Mouse (Mus musculus) stomach, postnatal 0 days (tissue): Measurements from ENCODE around the gene Uck2. TPM values are rescaled to one million over a fixed set of nuclear protein-coding genes. Genes with fewer than 3 reads are reported as not detected.
A peak's percentile ranks its signal among the peaks of the same experiment; 100 is the strongest.

Source experiments
- ATAC-seq: fragments of 200-750 bp; cut with Nextera tagmentation; 2 replicates; pipeline ENCODE4 v1.8.0; 2017; ENCODE audit not compliant: low FRiP score, low TSS enrichment
- DNase-seq: peaks from one replicate; pipeline ENCODE4 v3.0.0-alpha.2; 2016; ENCODE audit warnings: low spot score
- H3K27ac ChIP-seq: fragments of 300-500 bp; sonication (generic); replicated peaks from 2 replicates; pipeline ENCODE4 v1.5.1; 2014; ENCODE audit warnings: mild to moderate bottlenecking, control low read depth
- H3K27me3 ChIP-seq: fragments of 300-500 bp; sonication (generic); 2 replicates; pipeline ENCODE4 v1.6.1; 2014; ENCODE audit warnings: low read length; ENCODE audit not compliant: control insufficient read depth, insufficient read depth
- H3K36me3 ChIP-seq: fragments of 300-500 bp; sonication (generic); 2 replicates; pipeline ENCODE4 v1.6.1; 2014; ENCODE audit warnings: low read length, mixed read lengths; ENCODE audit not compliant: control insufficient read depth, insufficient read depth
- H3K4me1 ChIP-seq: fragments of 300-500 bp; sonication (generic); replicated peaks from 2 replicates; pipeline ENCODE4 v1.6.1; 2014; ENCODE audit warnings: antibody characterized with exemption; ENCODE audit not compliant: control insufficient read depth, insufficient read depth
- H3K4me2 ChIP-seq: fragments of 300-500 bp; sonication (generic); replicated peaks from 2 replicates; pipeline ENCODE4 v1.6.1; 2014; ENCODE audit warnings: low read depth, mild to moderate bottlenecking, control low read depth, moderate library complexity
- H3K4me3 ChIP-seq: fragments of 300-500 bp; sonication (generic); 2 replicates; pipeline ENCODE4 v1.5.1; 2014; ENCODE audit warnings: low read depth, low read length, control low read depth
- H3K9ac ChIP-seq: fragments of 300-500 bp; sonication (generic); 2 replicates; pipeline ENCODE4 v1.6.1; 2014; ENCODE audit warnings: mild to moderate bottlenecking, low read length, control low read depth, mixed read lengths
- H3K9me3 ChIP-seq: fragments of 300-500 bp; sonication (generic); 2 replicates; pipeline ENCODE4 v1.6.1; 2016; ENCODE audit warnings: low read length; ENCODE audit not compliant: control insufficient read depth
- CTCF ChIP-seq: IDR thresholded peaks from 2 replicates; pipeline ENCODE4 v1.5.1; 2016; ENCODE audit warnings: antibody characterized with exemption, low read depth, mild to moderate bottlenecking, moderate library complexity
- EP300 ChIP-seq: optimal IDR thresholded peaks from 2 replicates; pipeline ENCODE3; 2016; ENCODE audit warnings: antibody characterized with exemption
- WGBS: fragments of 180-500 bp; shearing (Covaris S2); extraction: QIAGEN DNeasy Blood & Tissue Kit; methylation state at CpG from one replicate; pipeline ENCODE4 v1.1.7; 2014; 5-methylcytosine and 5-hydroxymethylcytosine counted together
- microRNA-seq: library from miRNA; unstranded; fragments of <30 nt; microRNA quantifications from one replicate; pipeline ENCODE4, GENCODE M21; 2016
- polyA plus RNA-seq: library from polyadenylated mRNA; unstranded; fragments of >200 nt; fragmentation: Nextera tagmentation; extraction: Ambion mirVana; gene quantifications from 2 replicates; pipeline ENCODE4 v1.2.1, GENCODE M21; 2015

The Uck2 gene
- polyA plus RNA-seq, 1 experiment from 2014 or later: 52.5 TPM

- Histone ChIP-seq H3K9me3 (no peaks in the 10 kb centered on the region), H3K27me3 (no peaks in the 10 kb centered on the region), H3K4me1 (no peaks in the 10 kb centered on the region), H3K36me3 (no peaks in the 10 kb centered on the region), H3K9ac (no peak overlapping the region), H3K4me2 (no peak overlapping the region), H3K27ac (no peak overlapping the region), H3K4me3 (no peak overlapping the region)
- ATAC-seq (no peak), DNase-seq (no peak)
- WGBS: 70% methylated on average over 8 of the region's 8 CpGs
- TF ChIP-seq CTCF (no peak), EP300 (no peak)
Measured at GRCm38 (mm10) chr1:167194766-167195165, 90.4 kb downstream of the Uck2 start.

GRCm38 (mm10) chr1:167187791-167188190 is 97.3 kb downstream of the Uck2 start:
- Histone ChIP-seq H3K9ac (no peak overlapping the region), H3K36me3 (no peaks in the 10 kb centered on the region), H3K27me3 (no peaks in the 10 kb centered on the region), H3K4me1 (no peaks in the 10 kb centered on the region), H3K4me3 (no peak overlapping the region), H3K27ac (no peak overlapping the region), H3K9me3 (no peaks in the 10 kb centered on the region), H3K4me2 (no peak overlapping the region)
- WGBS: 22% methylated on average over 5 of the region's 5 CpGs
- TF ChIP-seq EP300 (no peak), CTCF (no peak)
- DNase-seq: peak; percentile 27
- no peak for ATAC-seq

- TF ChIP-seq EP300: no peak
- no peak for TF ChIP-seq CTCF
- DNase-seq: no peak
- no peaks in the 10 kb centered on the region for H3K27me3 ChIP-seq
- H3K36me3 ChIP-seq: no peaks in the 10 kb centered on the region
- no peak overlapping the region for H3K4me3 ChIP-seq
- 31% methylated on average over 9 of the region's 9 CpGs for WGBS
- H3K9ac ChIP-seq: no peak overlapping the region
- ATAC-seq: no peak
- H3K27ac ChIP-seq: no peak overlapping the region
- no peaks in the 10 kb centered on the region for H3K4me1 ChIP-seq
- no peaks in the 10 kb centered on the region for H3K9me3 ChIP-seq
- H3K4me2 ChIP-seq: no peak overlapping the region
Measured at GRCm38 (mm10) chr1:167181919-167182616, 103.1 kb downstream of the Uck2 start.

Small RNA genes within 50 kb of the gene (microRNA-seq; reads per million reads assigned to microRNA genes)
- gene Mir6347: not detected

Other genes starting within 250 kb of the Uck2 start
- 77.2 and 81.8 TPM in 2 replicates for gene Tmco1, start 23.1 kb upstream of the Uck2 start, polyA plus RNA-seq
- gene Aldh9a1, start 64.7 kb upstream of the Uck2 start, polyA plus RNA-seq: 70.7 and 74.7 TPM in 2 replicates
- gene Mgst3, start 108.5 kb upstream of the Uck2 start, polyA plus RNA-seq: 991 and 1,037 TPM in 2 replicates
- not detected in 2 replicates for gene Lrrc52, start 181.5 kb upstream of the Uck2 start, polyA plus RNA-seq